22 mouse cellular contexts compared by ENCODE assay signal in the genomic region with DNA sequence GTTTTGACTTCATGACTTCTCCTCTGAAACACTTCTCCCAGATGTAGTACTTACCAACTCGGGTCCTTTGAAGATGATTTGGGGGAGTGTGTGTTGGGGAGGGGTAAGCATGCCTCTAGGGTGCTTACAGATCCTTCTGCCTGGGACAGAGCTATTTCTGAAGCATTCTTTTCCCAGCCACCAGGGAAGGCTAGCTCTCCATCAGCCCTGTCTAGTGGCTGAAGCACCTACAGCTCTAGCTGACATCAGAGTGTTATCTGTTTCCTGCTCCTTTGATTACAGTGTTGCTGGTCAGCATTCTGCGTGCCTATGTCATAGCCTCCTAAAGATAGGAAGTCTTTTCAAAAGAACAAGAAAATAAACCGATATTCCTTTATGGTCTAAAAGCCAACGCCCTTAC.
DNase-seq lines count a peak whose midpoint lies in the region; ATAC-seq and TF ChIP-seq lines count a peak whose summit lies in the region.
"Had no signal": no experiment of that assay in that cellular context is flagged by ENCODE, and none has a peak within 500 bp of the region (broad histone marks: within the 10 kb centered on the region; RNA-seq: fewer than 3 reads in every experiment).

No protein-coding gene starts in this region.

- H3K36me3 ChIP-seq in heart, embryonic 11.5 days (ENCODE audit: control insufficient read depth, insufficient read depth, low read length), result no peaks in the 10 kb centered on the region
- no peaks in the 10 kb centered on the region for H3K36me3 ChIP-seq in heart, embryonic 15.5 days
- H3K36me3 ChIP-seq in lung, postnatal 0 days (ENCODE audit: insufficient read depth, low read length), result no peaks in the 10 kb centered on the region
- H3K36me3 ChIP-seq: embryonic facial prominence, embryonic 13.5 days; forebrain, embryonic 12.5 days; hindbrain, embryonic 12.5 days had no signal

- no peak for TF ChIP-seq CTCF in lung, postnatal 0 days (IDR thresholded peaks at IDR 0.05)

- H3K9ac ChIP-seq in heart, embryonic 11.5 days (ENCODE audit: low read depth, low read length), result no peak overlapping the region
- no peak overlapping the region for H3K9ac ChIP-seq in heart, embryonic 15.5 days
- H3K9ac ChIP-seq in lung, postnatal 0 days (replicated peaks; ENCODE audit: low read depth), result no peak overlapping the region
- H3K9ac ChIP-seq: embryonic facial prominence, embryonic 13.5 days; forebrain, embryonic 12.5 days; forebrain, postnatal 0 days; hindbrain, embryonic 12.5 days had no signal

- intact Hi-C loops in heart, postnatal 10 days (cut with DNase I), result no loop called here

- peak overlapping the region; percentile 86 for H3K27ac ChIP-seq in heart, embryonic 11.5 days (ENCODE audit: low read depth, low read length)
- peak overlapping the region; percentile 91 for H3K27ac ChIP-seq in heart, embryonic 15.5 days
- H3K27ac ChIP-seq in lung, postnatal 0 days (ENCODE audit: low read length), result no peak overlapping the region
- H3K27ac ChIP-seq: embryonic facial prominence, embryonic 13.5 days; forebrain, embryonic 12.5 days; gastrocnemius, adult 2 months; hindbrain, embryonic 12.5 days had no signal

- no peak for TF ChIP-seq EP300 in lung, postnatal 0 days (IDR thresholded peaks at IDR 0.05)

- no peaks in the 10 kb centered on the region for H3K9me3 ChIP-seq in heart, embryonic 11.5 days (replicated peaks; ENCODE audit: control insufficient read depth, low read length)
- H3K9me3 ChIP-seq in heart, embryonic 15.5 days (replicated peaks), result no peaks in the 10 kb centered on the region
- H3K9me3 ChIP-seq in lung, postnatal 0 days (ENCODE audit: low read length), result no peaks in the 10 kb centered on the region
- H3K9me3 ChIP-seq: embryonic facial prominence, embryonic 13.5 days; forebrain, embryonic 12.5 days; hindbrain, embryonic 12.5 days had no signal

- H3K27me3 ChIP-seq in heart, embryonic 11.5 days (ENCODE audit: control insufficient read depth, insufficient read depth, low read length), result no peaks in the 10 kb centered on the region
- no peaks in the 10 kb centered on the region for H3K27me3 ChIP-seq in heart, embryonic 15.5 days
- no peaks in the 10 kb centered on the region for H3K27me3 ChIP-seq in lung, postnatal 0 days (replicated peaks; ENCODE audit: insufficient read depth, low read length)
- H3K27me3 ChIP-seq: CH12.LX; embryonic facial prominence, embryonic 13.5 days; forebrain, embryonic 12.5 days; hindbrain, embryonic 12.5 days had no signal

- no peak overlapping the region for H3K4me3 ChIP-seq in heart, embryonic 11.5 days (ENCODE audit: low read depth, low read length)
- H3K4me3 ChIP-seq in heart, embryonic 15.5 days, result no peak overlapping the region
- H3K4me3 ChIP-seq in lung, postnatal 0 days (ENCODE audit: low read depth, low read length), result no peak overlapping the region
- H3K4me3 ChIP-seq: embryonic facial prominence, embryonic 13.5 days; forebrain, embryonic 12.5 days; gastrocnemius, adult 2 months; hindbrain, embryonic 12.5 days had no signal

- peak overlapping the region; percentile 53 for H3K4me2 ChIP-seq in heart, embryonic 11.5 days
- peak overlapping the region; percentile 49 for H3K4me2 ChIP-seq in heart, embryonic 15.5 days
- no peak overlapping the region for H3K4me2 ChIP-seq in lung, postnatal 0 days (replicated peaks; ENCODE audit: low read depth, low read length)
- H3K4me2 ChIP-seq: embryonic facial prominence, embryonic 13.5 days; forebrain, embryonic 12.5 days; hindbrain, embryonic 12.5 days had no signal

- 26% methylated on average over 4 of the region's 4 CpGs for WGBS in heart, embryonic 11.5 days (ENCODE audit: insufficient replicate concordance)
- WGBS in heart, embryonic 15.5 days, result 20% methylated on average over 4 of the region's 4 CpGs
- 51% methylated on average over 4 of the region's 4 CpGs for WGBS in lung, postnatal 0 days

- peak; percentile 85 for ATAC-seq in heart, embryonic 11.5 days (replicated peaks; ENCODE audit: insufficient number of reproducible peaks, low FRiP score, low TSS enrichment)
- ATAC-seq in heart, embryonic 15.5 days (replicated peaks; ENCODE audit: insufficient number of reproducible peaks, insufficient read depth, low FRiP score, low read depth), result peak; percentile 90
- 0 out of 2 replicates have a peak, but pooled peaks have one; percentile 9 for ATAC-seq in lung, postnatal 0 days
- ATAC-seq: forebrain, postnatal 0 days; hindbrain, embryonic 16.5 days; inflammation-experienced regulatory T-cells, adult 6 months had no signal

- no peak for DNase-seq in heart, postnatal 10 days
- DNase-seq in heart, adult 9 months (ENCODE audit: low spot score in 2 of 2), result no peak
- no peak for DNase-seq in lung, postnatal 0 days (ENCODE audit: low spot score)
- no peak for DNase-seq in lung, postnatal 25 days (ENCODE audit: low spot score)
- DNase-seq in frontal cortex, adult 2 months (ENCODE audit: extremely low spot score in 1 of 2, low spot score in 1 of 2), result no peak
- DNase-seq: adrenal gland, adult 2 months; adrenal gland, postnatal 25 days; cerebellum, adult 18-20 months; cerebellum, adult 9-11 months; cerebellum, postnatal 36 days; forebrain, postnatal 0 days; gastrocnemius, adult 2 months; gastrocnemius, postnatal 25 days; kidney, adult 18-20 months had no signal

- H3K4me1 ChIP-seq in heart, embryonic 11.5 days (ENCODE audit: control insufficient read depth, insufficient read depth, low read length), result peaks cover 8% of the 10 kb centered on the region
- peaks cover 10% of the 10 kb centered on the region for H3K4me1 ChIP-seq in heart, embryonic 15.5 days (replicated peaks)
- no peaks in the 10 kb centered on the region for H3K4me1 ChIP-seq in lung, postnatal 0 days (ENCODE audit: insufficient read depth, low read depth, low read length)
- H3K4me1 ChIP-seq: embryonic facial prominence, embryonic 13.5 days; hindbrain, embryonic 12.5 days had no signal

Comparison
In these comparisons a context has a peak if more than half of its experiments do, and no peak if none do; other contexts are left out.
1. ATAC-seq: peak in every context shown above with its lines; median percentile 90 in heart, embryonic 15.5 days; 85 in heart, embryonic 11.5 days; 9 in lung, postnatal 0 days.